Mouse (Mus musculus): ENCODE measurements around the gene Abcg3. TPM values are rescaled to one million over a fixed set of nuclear protein-coding genes. Genes with fewer than 3 reads are reported as not detected.
"Not testable (repeated sequence)": the region's sequence is repeated elsewhere in the genome, so short reads cannot be mapped to it uniquely, and the experiment has no call there.

Abcg3 gene
- total RNA-seq (2022): under 1 TPM in 3 of 4 experiments, not detected in 1; 0.21 to 0.37 (median 0.33) TPM

DNA sequence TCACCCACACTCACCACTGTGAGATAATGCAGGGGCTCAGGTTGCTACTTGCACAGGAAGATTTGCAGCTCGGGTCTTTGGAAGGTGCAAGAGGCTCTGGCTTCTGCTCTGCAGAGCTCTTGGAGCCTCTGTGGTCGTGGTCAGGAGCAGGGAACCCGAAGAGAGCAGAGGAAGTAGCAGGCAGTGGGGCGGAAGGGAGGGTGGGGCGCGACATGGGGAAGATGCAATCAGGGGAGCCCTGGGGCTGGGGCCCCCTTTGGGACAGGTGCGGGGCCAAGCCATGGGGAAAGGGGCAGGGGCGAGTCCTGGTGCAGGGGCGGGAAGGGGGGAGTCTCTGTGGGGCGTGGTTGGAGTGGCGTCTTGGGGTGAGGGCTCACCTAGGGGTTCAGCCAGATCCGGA is at the start of gene Abcg3:
Gene Abcg3 (minus strand): TSS at position 184 of the 400 bp plus-strand sequence.
- no peak for DNase-seq (ENCODE audit: low spot score in 2 of 2)

GRCm38 (mm10) chr5:105012551-105012950 is 30.0 kb upstream of the Abcg3 start:
- DNase-seq (ENCODE audit: low spot score in 2 of 2): no peak

- no peak for DNase-seq (ENCODE audit: low spot score in 2 of 2)
Observed at GRCm38 (mm10) chr5:105011570-105011969, 29.1 kb upstream of the Abcg3 start.

DNA sequence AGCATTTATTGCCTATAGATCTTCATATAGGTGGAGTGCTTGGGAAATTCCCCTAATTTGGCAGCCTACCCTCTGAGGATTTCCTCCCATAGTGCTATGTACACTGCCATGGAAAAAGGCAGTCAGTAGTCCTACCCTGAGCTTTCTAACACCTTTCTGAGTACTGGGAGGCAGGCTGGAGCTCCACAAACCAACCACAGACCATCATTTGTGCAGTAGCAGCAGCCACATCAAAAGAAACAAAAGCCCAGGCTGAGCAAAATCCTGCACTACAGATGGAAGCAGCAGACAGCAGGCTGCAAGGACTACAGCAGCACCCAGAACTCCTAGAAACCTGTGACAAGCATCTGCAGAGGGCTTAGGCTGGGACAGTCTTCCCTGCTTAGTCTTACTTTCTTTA is 27.9 kb upstream of the Abcg3 start:
- DNase-seq (ENCODE audit: low spot score in 2 of 2): no peak

DNA sequence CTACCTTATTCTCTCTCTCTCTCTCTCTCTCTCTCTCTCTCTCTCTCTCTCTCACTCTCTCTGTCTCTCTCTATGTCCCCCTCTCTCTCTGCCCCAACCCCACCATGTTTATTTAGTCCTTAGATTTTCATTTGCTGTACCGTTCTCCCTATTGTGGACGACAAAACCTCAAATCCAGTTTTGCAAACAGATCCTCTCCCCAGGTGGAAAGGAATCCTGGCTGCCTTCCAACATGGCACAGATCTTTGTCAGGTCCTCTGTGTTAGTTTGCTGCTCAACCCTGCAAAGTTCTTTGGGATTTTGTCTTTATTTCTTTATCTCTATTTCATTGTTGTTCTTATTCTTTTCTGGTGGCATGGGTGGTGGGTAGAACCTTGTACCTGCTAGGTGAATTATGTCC is 6.9 kb upstream of the Abcg3 start:
- DNase-seq (ENCODE audit: low spot score in 2 of 2): no peak

GRCm38 (mm10) chr5:104988000-104988399 is 5.5 kb upstream of the Abcg3 start:
- DNase-seq (ENCODE audit: low spot score in 2 of 2): no peak

DNA sequence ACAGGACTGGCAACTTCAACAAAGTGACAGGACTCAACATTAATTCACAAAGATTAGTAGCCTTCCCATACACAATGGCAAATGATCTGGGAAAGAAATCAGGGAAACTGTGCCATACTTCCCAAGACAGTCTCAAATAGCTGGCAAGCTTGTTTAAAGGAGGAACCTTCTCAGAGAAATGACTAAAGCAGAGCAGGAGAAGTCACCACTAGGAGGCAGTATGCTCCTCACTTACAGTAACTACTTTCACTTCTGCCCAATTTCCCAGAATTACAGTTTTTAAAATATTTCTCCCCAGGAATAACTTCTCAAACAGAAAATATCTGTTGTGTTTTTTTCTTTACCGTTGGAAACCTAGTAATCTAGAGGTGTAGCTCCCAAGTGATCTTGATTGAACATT is 4.2 kb upstream of the Abcg3 start:
- DNase-seq (ENCODE audit: low spot score in 2 of 2): no peak

DNA sequence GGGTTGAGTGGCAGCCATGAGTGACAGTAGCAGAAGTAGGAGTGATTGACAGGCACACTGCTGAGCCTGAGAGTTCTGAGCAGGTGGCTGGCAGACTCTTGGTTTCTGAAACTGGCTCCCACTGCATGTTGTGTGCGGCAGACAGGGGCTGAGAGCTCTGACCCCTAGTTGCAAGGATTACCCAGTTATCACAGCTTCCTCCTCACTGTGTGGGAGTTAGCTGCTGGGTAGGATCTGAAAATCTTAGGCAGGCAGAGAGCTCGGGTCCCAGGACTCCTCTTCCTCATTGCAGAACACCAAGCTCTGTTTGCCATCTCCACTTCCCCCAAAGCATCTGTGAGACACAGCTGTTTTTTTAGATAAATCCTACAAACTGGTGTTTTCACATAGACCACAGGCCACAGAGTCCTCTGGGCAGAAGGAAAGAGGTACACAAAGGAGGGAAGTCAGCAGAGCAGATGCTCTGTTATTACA is 3.4 kb downstream of the Abcg3 start:
- no peak for DNase-seq (ENCODE audit: low spot score in 2 of 2)

DNA sequence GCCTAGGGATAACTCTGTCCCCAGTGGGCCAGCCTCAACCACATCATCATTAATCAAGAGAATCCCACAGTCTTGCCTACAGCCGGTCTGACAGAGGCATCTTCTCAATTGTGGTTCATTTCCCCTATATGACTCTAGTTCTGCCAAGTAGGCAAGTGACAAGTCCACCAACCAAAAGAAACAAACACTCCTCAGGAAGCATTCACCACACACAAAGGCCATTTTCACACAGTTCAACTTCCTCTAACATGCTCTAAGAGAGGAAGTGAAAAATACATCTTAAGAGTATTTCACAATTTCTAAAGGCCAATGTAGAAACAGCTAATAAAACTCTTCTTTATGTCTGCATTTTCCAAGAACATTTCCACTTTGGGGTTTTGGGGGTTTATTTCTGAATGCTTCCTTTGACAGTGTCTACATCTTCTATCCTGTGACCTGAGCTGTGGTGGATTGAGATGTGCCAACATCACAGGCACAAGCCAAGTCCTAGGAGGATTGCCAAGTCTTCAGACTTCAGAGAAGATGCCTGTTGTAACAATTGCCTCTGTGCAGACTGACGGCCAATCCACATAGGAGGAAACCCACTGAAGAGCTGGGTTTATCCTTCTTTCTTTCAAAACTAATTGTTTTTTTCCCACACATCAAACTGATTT is 24.3 kb downstream of the Abcg3 start:
- DNase-seq (ENCODE audit: low spot score in 2 of 2): no peak

- no peak for DNase-seq (ENCODE audit: low spot score in 2 of 2)
Observed at GRCm38 (mm10) chr5:104955208-104955607, 27.3 kb downstream of the Abcg3 start.

DNA sequence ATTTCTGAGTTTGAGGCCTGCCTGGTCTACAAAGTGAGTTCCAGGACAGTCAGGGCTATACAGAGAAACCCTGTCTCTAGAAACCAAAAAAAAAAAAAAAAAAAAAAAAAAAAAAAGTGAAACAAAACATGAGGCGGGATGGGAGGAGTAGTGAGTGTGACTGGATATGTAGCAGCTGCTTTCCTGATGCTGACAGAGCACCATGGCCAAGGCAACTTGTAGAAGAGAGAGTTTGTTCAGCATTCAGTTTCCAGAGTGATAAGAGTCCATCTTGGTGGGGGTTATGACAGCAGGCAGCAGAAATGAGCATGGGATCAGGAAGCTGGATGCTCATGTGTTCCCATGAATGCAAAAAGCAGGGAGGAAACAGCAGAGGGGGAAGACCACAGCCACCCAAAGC is 35.6 kb downstream of the Abcg3 start:
- no peak for DNase-seq (ENCODE audit: low spot score in 2 of 2)

DNA sequence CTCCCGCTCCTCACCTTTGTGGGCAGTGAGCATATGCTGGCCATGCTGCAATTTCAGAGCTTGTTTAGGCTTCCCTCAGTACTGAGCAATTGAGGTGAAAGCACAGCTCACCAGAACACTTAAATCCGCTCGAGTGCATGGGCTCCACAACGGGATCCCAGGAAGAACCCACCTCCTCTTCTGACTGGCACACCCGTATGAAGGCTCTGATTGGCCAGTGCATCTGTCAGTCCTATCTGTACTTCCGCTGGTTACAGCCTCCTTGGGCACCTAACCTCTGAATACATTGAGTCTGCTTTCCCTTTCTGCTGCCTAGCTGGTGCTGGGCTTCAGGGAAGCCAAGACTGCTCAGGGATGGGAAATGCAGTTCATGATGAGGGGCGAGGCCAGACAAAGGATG is 48.4 kb downstream of the Abcg3 start:
- DNase-seq (ENCODE audit: low spot score in 2 of 2): no peak

DNA sequence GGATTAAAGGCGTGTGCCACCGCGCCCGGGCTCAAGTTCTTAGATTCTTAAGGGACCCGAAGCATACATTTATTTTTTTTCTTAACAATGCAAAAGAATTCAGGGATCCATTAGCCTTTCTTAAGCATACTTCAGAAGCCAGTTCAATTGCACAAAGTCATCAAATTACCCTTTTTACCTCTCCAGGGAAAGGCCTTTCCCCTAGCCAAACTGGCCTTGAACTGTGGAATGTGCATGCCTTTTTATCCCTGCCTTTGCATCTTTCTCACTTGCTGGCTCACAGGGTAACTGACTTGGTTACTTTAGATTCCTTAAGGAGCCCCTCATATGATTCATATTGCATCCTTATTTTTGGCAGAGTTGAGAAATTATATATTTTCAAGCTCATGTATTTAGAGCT is 76.0 kb downstream of the Abcg3 start:
- DNase-seq (ENCODE audit: low spot score in 2 of 2): not testable (repeated sequence)

Other genes starting within 250 kb of the Abcg3 start
- gene Zfp951, start 122.6 kb downstream of the Abcg3 start, total RNA-seq (2022): 1 to 10 TPM; 4.0 to 7.7 (median 5.9) TPM
- 1 to 10 TPM; 2.7 to 4.7 (median 4.1) TPM for gene Gbp9, start 156.8 kb upstream of the Abcg3 start, total RNA-seq (2022)
- gene Gbp8, start 156.8 kb upstream of the Abcg3 start, total RNA-seq (2022): under 1 TPM in 2 of 4 experiments, not detected in 2; 0.21 to 0.25 TPM
- 1 to 10 TPM in 3 of 4 experiments, under 1 TPM in 1; 0.86 to 3.2 (median 1.3) TPM for gene Gbp4, start 156.9 kb upstream of the Abcg3 start, total RNA-seq (2022)